Mouse (Mus musculus): Measurements from ENCODE around the gene Olfr1413. TPM values are rescaled to one million over a fixed set of nuclear protein-coding genes. Genes with fewer than 3 reads are reported as not detected.

Olfr1413 gene
- total RNA-seq (2014; rRNA removed) (not detected in 2 replicates), polyA plus RNA-seq (2012; rRNA removed) (not detected in 2 replicates)

DNA sequence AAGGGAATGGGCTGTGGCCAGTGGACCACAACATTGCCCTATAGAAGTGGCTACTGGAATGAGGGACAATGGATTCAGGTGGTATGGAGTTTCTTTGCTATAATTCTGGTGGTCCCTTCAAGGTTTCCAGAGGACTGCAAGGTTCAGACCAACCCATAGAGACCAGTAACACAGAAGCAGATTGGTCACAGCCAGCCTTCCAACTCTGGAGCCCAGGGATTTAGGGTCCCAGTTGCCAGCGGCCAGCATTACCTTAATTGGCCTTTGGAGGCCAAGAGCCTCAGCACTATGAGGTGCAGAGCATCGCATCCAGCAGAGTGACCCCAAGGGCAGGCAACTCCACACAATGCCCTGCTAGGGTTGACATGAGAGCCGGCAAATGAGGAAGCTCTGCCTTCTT lies at the start of gene Olfr1413:
Olfr1413 (plus strand) TSS at position 301 of the 400 bp plus-strand sequence.
- DNase-seq (ENCODE audit: extremely low read depth, low read depth, low spot score), result no peak
- no peak within 1 kb of the TSS for H3K4me3 ChIP-seq (ENCODE audit: insufficient read depth, low read depth, low read length)
- H3K36me3 ChIP-seq (ENCODE audit: control insufficient read depth, insufficient read depth, low read length), result no peaks in the 10 kb centered on the region
- H3K27ac ChIP-seq (replicated peaks; ENCODE audit: insufficient read depth, low read depth, low read length), result no peak within 1 kb of the TSS
- H3K79me2 ChIP-seq (ENCODE audit: control insufficient read depth, insufficient read depth, low read length), result no peaks in the 10 kb centered on the region
- no peak within 1 kb of the TSS for H3K9ac ChIP-seq (ENCODE audit: low read depth, low read length)
- 89% methylated on average over 3 of the region's 3 CpGs for WGBS
- H3K4me1 ChIP-seq (ENCODE audit: control insufficient read depth, insufficient read depth, low read length), result no peaks in the 10 kb centered on the region
- H3K27me3 ChIP-seq (ENCODE audit: control insufficient read depth, insufficient read depth, low read length), result 0 out of 2 replicates have a peak, but pooled peaks cover 2% of the 10 kb centered on the region
- TF ChIP-seq CTCF (IDR thresholded peaks at IDR 0.05; ENCODE audit: low read depth, low read length) (no peak), POLR2A (IDR thresholded peaks at IDR 0.05; ENCODE audit: extremely low read depth, insufficient read depth, low read length) (no peak)

DNA sequence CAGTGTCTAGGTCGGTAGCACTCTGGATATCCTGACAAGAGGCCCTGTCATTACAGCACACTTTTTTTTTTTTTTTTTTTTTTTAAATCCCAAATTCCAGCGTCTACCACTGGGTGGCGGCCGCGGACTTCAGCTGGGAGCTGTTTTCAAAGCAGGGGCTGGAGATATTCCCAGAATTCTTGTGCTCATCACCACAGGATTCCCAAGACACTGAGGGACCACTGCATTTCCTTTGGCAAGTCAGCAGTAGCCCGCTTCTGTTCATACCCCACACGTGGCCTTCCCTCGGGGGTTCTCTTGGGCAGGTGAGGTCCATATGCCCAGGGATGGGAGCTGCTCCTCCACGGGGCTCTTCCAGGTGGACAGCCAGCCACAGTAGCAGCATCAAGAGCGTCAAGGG lies 49.7 kb upstream of the Olfr1413 start:
- no peaks in the 10 kb centered on the region for H3K4me1 ChIP-seq (ENCODE audit: control insufficient read depth, insufficient read depth, low read length)
- no peaks in the 10 kb centered on the region for H3K79me2 ChIP-seq (ENCODE audit: control insufficient read depth, insufficient read depth, low read length)
- DNase-seq (ENCODE audit: extremely low read depth, low read depth, low spot score), result peak; percentile 17
- no peak overlapping the region for H3K9ac ChIP-seq (ENCODE audit: low read depth, low read length)
- no peak overlapping the region for H3K4me3 ChIP-seq (ENCODE audit: insufficient read depth, low read depth, low read length)
- H3K27me3 ChIP-seq (ENCODE audit: control insufficient read depth, insufficient read depth, low read length), result peaks cover 4% of the 10 kb centered on the region; the same call in 1 of the 2 replicates
- WGBS, result 18% methylated on average over 10 of the region's 10 CpGs
- no peak overlapping the region for H3K27ac ChIP-seq (replicated peaks; ENCODE audit: insufficient read depth, low read depth, low read length)
- H3K36me3 ChIP-seq (ENCODE audit: control insufficient read depth, insufficient read depth, low read length), result no peaks in the 10 kb centered on the region
- peak; percentile 55 for TF ChIP-seq CTCF (IDR thresholded peaks at IDR 0.05; ENCODE audit: low read depth, low read length)
- no peak for TF ChIP-seq POLR2A (IDR thresholded peaks at IDR 0.05; ENCODE audit: extremely low read depth, insufficient read depth, low read length)

DNA sequence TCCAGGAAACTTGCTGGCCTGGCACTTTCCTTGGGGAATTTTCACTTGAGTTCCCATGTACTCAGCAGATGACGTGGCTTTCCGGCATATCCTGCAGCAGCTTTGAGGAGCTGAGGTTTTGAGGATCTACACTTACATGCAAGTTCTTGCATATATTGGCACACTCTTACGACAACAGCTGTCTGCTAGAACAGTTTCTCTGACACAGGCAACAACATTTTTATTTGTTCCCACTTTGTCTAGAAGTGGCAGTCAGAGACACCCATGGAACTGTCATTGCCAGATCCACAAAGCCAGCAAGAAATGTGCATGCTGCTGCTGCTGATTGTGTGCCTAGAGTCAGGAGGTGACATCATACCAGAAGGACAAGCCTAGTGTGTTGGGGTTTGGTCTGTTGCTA lies 47.4 kb upstream of the Olfr1413 start:
- Histone ChIP-seq H3K27me3 (ENCODE audit: control insufficient read depth, insufficient read depth, low read length) (peaks cover 4% of the 10 kb centered on the region; the same call in 1 of the 2 replicates), H3K79me2 (ENCODE audit: control insufficient read depth, insufficient read depth, low read length) (no peaks in the 10 kb centered on the region), H3K36me3 (ENCODE audit: control insufficient read depth, insufficient read depth, low read length) (no peaks in the 10 kb centered on the region), H3K4me3 (ENCODE audit: insufficient read depth, low read depth, low read length) (no peak overlapping the region), H3K27ac (replicated peaks; ENCODE audit: insufficient read depth, low read depth, low read length) (no peak overlapping the region), H3K9ac (ENCODE audit: low read depth, low read length) (no peak overlapping the region), H3K4me1 (ENCODE audit: control insufficient read depth, insufficient read depth, low read length) (no peaks in the 10 kb centered on the region)
- no peak for DNase-seq (ENCODE audit: extremely low read depth, low read depth, low spot score)
- 89% methylated on average over 3 of the region's 3 CpGs for WGBS
- TF ChIP-seq CTCF (IDR thresholded peaks at IDR 0.05; ENCODE audit: low read depth, low read length) (no peak), POLR2A (IDR thresholded peaks at IDR 0.05; ENCODE audit: extremely low read depth, insufficient read depth, low read length) (no peak)

DNA sequence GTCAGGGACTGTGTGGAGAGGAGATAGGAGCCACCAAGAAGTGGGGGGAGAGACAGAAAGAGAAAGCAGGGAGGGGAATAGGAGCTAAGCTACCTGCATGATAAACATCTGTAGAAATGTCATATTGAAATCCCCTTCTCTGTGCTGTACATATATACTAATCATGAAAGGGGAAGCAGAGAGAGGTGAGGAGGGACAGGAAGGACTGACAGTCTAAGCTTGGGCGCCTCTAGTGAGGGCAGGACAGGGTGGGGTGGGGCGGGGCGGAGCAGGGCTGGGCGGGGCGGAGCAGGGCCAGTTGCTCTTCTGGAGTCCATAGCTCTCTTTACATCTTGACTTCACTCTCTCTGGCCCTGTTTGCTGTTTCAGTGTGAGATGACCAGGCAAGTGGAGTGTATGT lies 34.1 kb upstream of the Olfr1413 start:
- no peak for DNase-seq (ENCODE audit: extremely low read depth, low read depth, low spot score)
- TF ChIP-seq CTCF (IDR thresholded peaks at IDR 0.05; ENCODE audit: low read depth, low read length) (no peak), POLR2A (IDR thresholded peaks at IDR 0.05; ENCODE audit: extremely low read depth, insufficient read depth, low read length) (no peak)

DNA sequence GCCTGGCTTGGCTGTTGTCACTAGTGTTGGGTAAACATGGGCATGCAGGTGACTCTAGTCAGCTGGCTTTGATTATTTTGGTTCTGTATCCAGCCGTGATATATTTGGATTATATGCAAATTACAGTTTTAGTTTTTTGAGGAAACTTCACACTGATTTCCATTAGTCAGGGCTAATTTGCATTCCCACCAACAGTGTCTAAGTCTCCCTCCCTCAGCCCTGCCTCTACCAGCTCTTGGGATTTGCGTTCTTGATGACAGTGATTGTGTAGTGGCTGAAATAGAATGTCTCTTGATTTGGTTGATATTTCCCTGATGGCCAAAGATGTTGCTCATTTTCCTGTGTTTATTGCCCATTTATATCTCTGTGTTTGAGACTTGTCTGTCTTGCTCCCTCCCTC lies 32.1 kb upstream of the Olfr1413 start:
- H3K27ac ChIP-seq (replicated peaks; ENCODE audit: insufficient read depth, low read depth, low read length), result no peak overlapping the region
- TF ChIP-seq POLR2A (IDR thresholded peaks at IDR 0.05; ENCODE audit: extremely low read depth, insufficient read depth, low read length) (no peak), CTCF (IDR thresholded peaks at IDR 0.05; ENCODE audit: low read depth, low read length) (no peak)
- H3K4me3 ChIP-seq (ENCODE audit: insufficient read depth, low read depth, low read length), result no peak overlapping the region
- H3K9ac ChIP-seq (ENCODE audit: low read depth, low read length), result no peak overlapping the region
- H3K79me2 ChIP-seq (ENCODE audit: control insufficient read depth, insufficient read depth, low read length), result no peaks in the 10 kb centered on the region
- no peak for DNase-seq (ENCODE audit: extremely low read depth, low read depth, low spot score)
- H3K27me3 ChIP-seq (ENCODE audit: control insufficient read depth, insufficient read depth, low read length), result 0 out of 2 replicates have a peak, but pooled peaks cover 2% of the 10 kb centered on the region
- no peaks in the 10 kb centered on the region for H3K4me1 ChIP-seq (ENCODE audit: control insufficient read depth, insufficient read depth, low read length)
- 34% methylated on average over 2 of the region's 2 CpGs for WGBS
- H3K36me3 ChIP-seq (ENCODE audit: control insufficient read depth, insufficient read depth, low read length), result no peaks in the 10 kb centered on the region

More for the DNA sequence above, 34.1 kb upstream of the Olfr1413 start:
- Histone ChIP-seq H3K27ac (replicated peaks; ENCODE audit: insufficient read depth, low read depth, low read length) (no peak overlapping the region), H3K79me2 (ENCODE audit: control insufficient read depth, insufficient read depth, low read length) (no peaks in the 10 kb centered on the region), H3K9ac (ENCODE audit: low read depth, low read length) (no peak overlapping the region), H3K27me3 (ENCODE audit: control insufficient read depth, insufficient read depth, low read length) (0 out of 2 replicates have a peak, but pooled peaks cover 2% of the 10 kb centered on the region), H3K4me1 (ENCODE audit: control insufficient read depth, insufficient read depth, low read length) (no peaks in the 10 kb centered on the region), H3K4me3 (ENCODE audit: insufficient read depth, low read depth, low read length) (no peak overlapping the region), H3K36me3 (ENCODE audit: control insufficient read depth, insufficient read depth, low read length) (no peaks in the 10 kb centered on the region)
- WGBS, result 44% methylated on average over 5 of the region's 5 CpGs

DNA sequence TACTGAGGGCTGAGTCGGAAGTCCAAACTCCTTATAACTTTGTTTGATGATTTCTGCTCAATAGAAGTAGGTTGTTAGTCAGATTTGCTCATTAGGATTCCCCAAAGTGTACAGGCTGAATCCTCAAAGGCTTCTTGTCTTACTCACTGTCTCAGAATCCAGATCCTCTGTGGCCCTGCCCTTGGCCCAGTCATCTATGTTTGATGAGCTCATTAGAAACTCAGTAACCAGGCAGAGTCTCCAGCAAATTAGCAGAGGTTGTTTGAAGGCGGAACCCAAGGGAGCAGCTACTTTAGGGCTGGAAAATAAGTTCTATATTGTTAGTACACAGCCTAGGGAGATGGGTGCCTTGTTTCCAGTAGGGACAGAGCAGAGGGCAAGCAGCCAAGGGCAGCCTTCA lies 25.2 kb upstream of the Olfr1413 start:
- 71% methylated on average over 2 of the region's 2 CpGs for WGBS
- no peaks in the 10 kb centered on the region for H3K79me2 ChIP-seq (ENCODE audit: control insufficient read depth, insufficient read depth, low read length)
- H3K27me3 ChIP-seq (ENCODE audit: control insufficient read depth, insufficient read depth, low read length), result no peaks in the 10 kb centered on the region
- H3K36me3 ChIP-seq (ENCODE audit: control insufficient read depth, insufficient read depth, low read length), result no peaks in the 10 kb centered on the region
- TF ChIP-seq POLR2A (IDR thresholded peaks at IDR 0.05; ENCODE audit: extremely low read depth, insufficient read depth, low read length) (no peak), CTCF (IDR thresholded peaks at IDR 0.05; ENCODE audit: low read depth, low read length) (no peak)
- H3K4me3 ChIP-seq (ENCODE audit: insufficient read depth, low read depth, low read length), result no peak overlapping the region
- H3K4me1 ChIP-seq (ENCODE audit: control insufficient read depth, insufficient read depth, low read length), result no peaks in the 10 kb centered on the region
- H3K9ac ChIP-seq (ENCODE audit: low read depth, low read length), result no peak overlapping the region
- no peak for DNase-seq (ENCODE audit: extremely low read depth, low read depth, low spot score)
- H3K27ac ChIP-seq (replicated peaks; ENCODE audit: insufficient read depth, low read depth, low read length), result no peak overlapping the region
